In the genomic region with DNA sequence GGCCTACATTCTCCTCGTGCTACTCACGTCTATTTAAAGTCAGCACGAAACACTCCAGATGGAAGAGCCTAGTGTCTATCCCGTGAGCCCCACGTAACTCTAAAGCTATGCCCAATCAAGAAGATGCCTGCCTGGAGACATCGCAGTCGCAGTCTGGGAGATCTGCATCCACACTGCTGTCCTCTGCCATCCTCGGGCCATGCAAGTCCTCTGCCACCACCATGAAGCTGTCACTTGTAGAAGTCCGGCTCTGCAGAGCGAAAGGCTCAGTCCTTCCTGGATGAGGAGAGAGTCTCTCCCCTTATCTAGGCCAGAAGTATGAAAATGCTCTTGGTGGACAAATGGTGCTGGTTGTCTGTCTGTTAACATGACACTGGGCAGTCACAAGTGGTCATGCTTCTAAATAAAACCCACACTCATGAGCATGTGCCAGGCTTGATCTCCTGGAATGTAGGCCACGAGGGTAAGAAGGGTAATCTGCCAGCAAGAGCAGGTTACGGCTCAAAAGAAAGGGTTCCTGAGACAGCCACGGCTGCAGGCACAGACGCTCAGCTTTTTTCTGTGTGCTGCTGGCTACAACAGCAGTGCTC, we compare ENCODE assay signal across 15 mouse cellular contexts. TPM values are rescaled to one million over a fixed set of nuclear protein-coding genes. Genes with fewer than 3 reads are reported as not detected.
A peak's percentile ranks its signal among the peaks of the same experiment; 100 is the strongest.
DNase-seq lines count a peak whose midpoint lies in the region; ATAC-seq and TF ChIP-seq lines count a peak whose summit lies in the region.
"Had no signal": no experiment of that assay in that cellular context is flagged by ENCODE, and none has a peak within 500 bp of the region (broad histone marks: within the 10 kb centered on the region; RNA-seq: fewer than 3 reads in every experiment).

A gene (plus strand): TSS at position 517 of the 590 bp plus-strand sequence.

- peak within 1 kb of the TSS; percentile 56 for H3K4me3 ChIP-seq in heart, adult 2 months
- no peak within 1 kb of the TSS for H3K4me3 ChIP-seq in hindbrain, embryonic 13.5 days
- H3K4me3 ChIP-seq: limb, embryonic 12.5 days had no signal

- no peak for TF ChIP-seq CTCF in heart, adult 2 months (IDR thresholded peaks at IDR 0.05)

- H3K9ac ChIP-seq in heart, adult 2 months (ENCODE audit: low read depth, low read length) = peak within 1 kb of the TSS; percentile 58
- no peak within 1 kb of the TSS for H3K9ac ChIP-seq in hindbrain, embryonic 13.5 days
- H3K9ac ChIP-seq: limb, embryonic 12.5 days had no signal

- TF ChIP-seq EP300 in heart, adult 2 months (IDR thresholded peaks at IDR 0.05; ENCODE audit: insufficient read depth, low read depth, low read length) = peak; percentile 62; the same call in 1 of the 2 replicates

- DNase-seq in gastrocnemius, adult 18-20 months (ENCODE audit: low spot score) = peak; percentile 77
- no peak for DNase-seq in gastrocnemius, postnatal 4 days (ENCODE audit: low spot score in 2 of 2)
- peak; percentile 33 for DNase-seq in cerebellum, adult 11-12 months
- DNase-seq in heart, adult 2 months = peak; percentile 51 to 69
- peak; percentile 49 for DNase-seq in heart, postnatal 4 days
- no peak for DNase-seq in lung, postnatal 14 days
- DNase-seq in left cerebral cortex, postnatal 10 days (ENCODE audit: extremely low spot score in 1 of 2, low spot score in 2 of 2) = no peak
- DNase-seq: adrenal gland, adult 2 months; B cell, adult 2 months; kidney, postnatal 14 days had no signal

- H3K79me2 ChIP-seq in heart, adult 2 months (replicated peaks; ENCODE audit: control insufficient read depth, insufficient read depth, low read length) = 0 out of 2 replicates have a peak, but pooled peaks cover 2% of the 10 kb centered on the region

- no peaks in the 10 kb centered on the region for H3K4me1 ChIP-seq in heart, adult 2 months (ENCODE audit: control insufficient read depth, insufficient read depth, low read length)
- H3K4me1 ChIP-seq in hindbrain, embryonic 13.5 days (replicated peaks) = no peaks in the 10 kb centered on the region

- H3K27ac ChIP-seq in heart, adult 2 months = peak within 1 kb of the TSS; percentile 92
- no peak within 1 kb of the TSS for H3K27ac ChIP-seq in hindbrain, embryonic 13.5 days
- H3K27ac ChIP-seq: limb, embryonic 12.5 days had no signal

- peaks cover 10% of the 10 kb centered on the region for H3K36me3 ChIP-seq in heart, adult 2 months (ENCODE audit: control insufficient read depth, insufficient read depth, low read length)
- H3K36me3 ChIP-seq in hindbrain, embryonic 13.5 days = peaks cover 3% of the 10 kb centered on the region; the same call in 1 of the 2 replicates
- H3K36me3 ChIP-seq: limb, embryonic 12.5 days had no signal

- intact Hi-C loops in heart, adult 2 months (cut with DNase I) = no loop called here
- intact Hi-C loops in left cerebral cortex, postnatal 10 days (cut with DNase I) = no loop called here

- ATAC-seq in hindbrain, embryonic 13.5 days (ENCODE audit: low FRiP score) = no peak
- ATAC-seq: hindbrain, embryonic 16.5 days had no signal

- no peak for TF ChIP-seq POLR2A in heart, adult 2 months (IDR thresholded peaks at IDR 0.05; ENCODE audit: insufficient read depth, low read depth, low read length)

- H3K9me3 ChIP-seq in hindbrain, embryonic 13.5 days = no peaks in the 10 kb centered on the region
- H3K9me3 ChIP-seq: limb, embryonic 12.5 days had no signal

- no peak within 1 kb of the TSS for H3K4me2 ChIP-seq in hindbrain, embryonic 13.5 days
- H3K4me2 ChIP-seq: limb, embryonic 12.5 days had no signal

- H3K27me3 ChIP-seq in heart, adult 2 months (ENCODE audit: control insufficient read depth, insufficient read depth, low read length) = no peaks in the 10 kb centered on the region
- H3K27me3 ChIP-seq in hindbrain, embryonic 13.5 days = no peaks in the 10 kb centered on the region

- 63% methylated on average over 14 of the region's 14 CpGs for WGBS in heart, adult 2 months
- WGBS in hindbrain, embryonic 13.5 days = 85% methylated on average over 14 of the region's 14 CpGs

RNA-seq across cellular contexts. Expression of the gene that starts here (rescaled TPM):
- under 1 TPM; 0.16 to 0.88 TPM for total RNA-seq in gastrocnemius, adult 18-20 months (2021)
- total RNA-seq in gastrocnemius, postnatal 4 days (2021) = 1 to 10 TPM; 1.2 to 1.4 TPM
- total RNA-seq in heart, adult 2 months (2021) = under 1 TPM; 0.16 to 0.61 TPM
- 0.12 and 0.70 TPM in 2 replicates for polyA plus RNA-seq in heart, adult 2 months (2012; rRNA removed)
- 1 to 10 TPM; 1.1 to 1.4 TPM for total RNA-seq in heart, postnatal 4 days (2021)
- 0.09 and 0.12 TPM in 2 replicates for polyA plus RNA-seq in hindbrain, embryonic 13.5 days (2015; fragmentation: Nextera tagmentation; extraction: Ambion mirVana)
- total RNA-seq in left cerebral cortex, postnatal 10 days (2021) = not detected
- total RNA-seq: adrenal gland, adult 2 months; common myeloid progenitor, adult 5-6 weeks; midbrain, postnatal 0 days had no signal
- polyA plus RNA-seq: adrenal gland, adult 2 months had no signal

Comparison
In these comparisons a context has a peak if more than half of its experiments do, and no peak if none do; other contexts are left out.
1. Peak in DNase-seq in gastrocnemius, adult 18-20 months; RNA of the gene not detected or under 1 TPM.
2. Peak in DNase-seq, H3K4me3 ChIP-seq, H3K27ac ChIP-seq and H3K9ac ChIP-seq in heart, adult 2 months; RNA of the gene not detected or under 1 TPM.
3. DNase-seq: peak in cerebellum, adult 11-12 months (single experiment) and heart, postnatal 4 days (single experiment); none in gastrocnemius, postnatal 4 days (0 of 2), lung, postnatal 14 days (single experiment) and left cerebral cortex, postnatal 10 days (0 of 2).